Mouse (Mus musculus) layer of hippocampus, postnatal 10 days (tissue): ENCODE data around the gene Slc30a1. TPM values are rescaled to one million over a fixed set of nuclear protein-coding genes. Genes with fewer than 3 reads are reported as not detected.

Experiments used
- DNase-seq, 2 experiments: peaks; one replicate each; pipeline ENCODE4 v3.0.0; 2021; ENCODE audit warnings: low spot score in 2 of 2
- total RNA-seq, 2 experiments: library from RNA; stranded (reverse); gene quantifications; 2 replicates each; pipeline ENCODE4 v1.2.3; 2021

Gene Slc30a1
- total RNA-seq, 2 experiments from 2014 or later: 27.5 to 36.4 TPM

DNA sequence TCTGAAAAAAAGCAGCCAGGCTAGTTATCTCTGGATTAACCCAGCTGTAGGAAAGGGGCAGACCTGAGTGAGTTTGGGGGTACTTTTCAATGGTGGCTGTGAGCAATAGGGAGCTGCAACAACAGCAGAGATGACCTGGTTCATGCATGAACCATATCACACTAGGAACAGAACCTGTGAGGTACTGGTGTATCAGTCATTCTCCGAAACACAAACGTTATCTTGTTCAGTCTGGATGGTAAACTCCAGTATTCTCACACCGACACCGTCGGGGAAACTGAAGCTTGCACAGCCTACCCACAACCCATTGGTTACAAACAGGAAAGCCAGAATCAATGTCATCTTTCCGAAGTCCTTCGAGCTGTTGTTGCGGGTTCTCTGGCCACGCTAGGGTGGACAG, 11.7 kb upstream of the Slc30a1 start:
- no peak for DNase-seq

GRCm38 (mm10) chr1:191896806-191897552, 9.6 kb upstream of the Slc30a1 start:
- DNase-seq: no peak

GRCm38 (mm10) chr1:191905637-191906533, 682 bp upstream of the Slc30a1 start:
- peak; percentile 26 to 29 for DNase-seq

DNA sequence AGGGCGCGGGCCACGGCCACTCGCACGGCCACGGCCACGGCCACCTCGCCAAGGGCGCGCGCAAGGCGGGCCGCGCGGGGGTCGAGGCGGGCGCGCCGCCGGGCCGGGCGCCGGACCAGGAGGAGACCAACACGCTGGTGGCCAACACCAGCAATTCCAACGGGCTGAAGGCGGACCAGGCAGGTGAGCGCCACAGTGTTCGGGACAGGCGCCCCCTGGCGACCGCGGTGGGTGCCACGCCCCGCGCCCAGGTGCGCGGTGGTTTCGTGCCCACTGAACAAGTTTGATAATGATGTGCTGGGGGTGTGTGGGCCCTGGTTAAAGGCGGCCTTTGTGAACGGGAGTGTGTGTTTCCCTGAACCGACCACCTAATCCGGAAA, 854 bp downstream of the Slc30a1 start:
- peak; percentile 70 to 86 for DNase-seq

- no peak for DNase-seq
These were observed 2.3 kb downstream of the Slc30a1 start for GRCm38 (mm10) chr1:191908906-191909305.

DNA sequence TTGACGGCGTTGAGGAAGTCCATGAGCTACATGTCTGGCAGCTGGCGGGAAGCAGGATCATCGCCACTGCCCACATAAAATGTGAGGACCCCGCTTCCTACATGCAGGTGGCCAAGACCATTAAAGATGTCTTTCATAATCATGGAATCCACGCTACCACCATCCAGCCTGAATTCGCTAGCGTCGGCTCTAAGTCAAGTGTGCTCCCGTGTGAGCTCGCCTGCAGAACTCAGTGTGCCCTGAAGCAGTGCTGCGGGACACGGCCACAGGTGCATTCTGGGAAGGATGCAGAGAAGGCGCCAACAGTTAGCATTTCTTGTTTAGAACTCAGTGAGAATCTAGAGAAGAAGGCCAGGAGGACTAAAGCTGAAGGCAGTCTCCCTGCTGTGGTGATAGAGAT, 2.7 kb downstream of the Slc30a1 start:
- no peak for DNase-seq

- no peak for DNase-seq
These were observed 4.1 kb downstream of the Slc30a1 start for GRCm38 (mm10) chr1:191910646-191911045.

- DNase-seq: no peak
These were observed 4.6 kb downstream of the Slc30a1 start for GRCm38 (mm10) chr1:191911067-191911668.

GRCm38 (mm10) chr1:191914647-191915046, 8.1 kb downstream of the Slc30a1 start:
- DNase-seq: no peak

DNA sequence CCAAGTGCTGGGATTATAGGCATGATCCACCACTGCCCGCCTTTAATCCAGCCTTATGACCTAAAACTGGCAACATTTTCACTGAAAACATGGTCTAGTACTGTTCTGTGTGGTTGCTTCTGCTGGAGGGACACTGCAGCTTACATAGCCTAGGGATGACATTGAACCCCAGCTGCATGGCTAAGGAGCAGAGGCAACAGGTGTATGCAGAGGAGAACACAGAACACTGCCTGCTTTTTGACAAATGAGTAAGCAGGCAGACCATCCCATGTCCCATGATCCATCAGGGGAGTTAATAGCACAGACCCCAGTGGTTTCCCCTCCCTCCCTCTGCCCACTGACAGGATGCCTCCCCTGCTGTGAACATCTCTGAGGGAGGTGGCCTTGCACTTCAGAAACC, 9.0 kb downstream of the Slc30a1 start:
- no peak for DNase-seq

- DNase-seq: no peak
These were observed 10.3 kb downstream of the Slc30a1 start for GRCm38 (mm10) chr1:191916876-191917275.

DNA sequence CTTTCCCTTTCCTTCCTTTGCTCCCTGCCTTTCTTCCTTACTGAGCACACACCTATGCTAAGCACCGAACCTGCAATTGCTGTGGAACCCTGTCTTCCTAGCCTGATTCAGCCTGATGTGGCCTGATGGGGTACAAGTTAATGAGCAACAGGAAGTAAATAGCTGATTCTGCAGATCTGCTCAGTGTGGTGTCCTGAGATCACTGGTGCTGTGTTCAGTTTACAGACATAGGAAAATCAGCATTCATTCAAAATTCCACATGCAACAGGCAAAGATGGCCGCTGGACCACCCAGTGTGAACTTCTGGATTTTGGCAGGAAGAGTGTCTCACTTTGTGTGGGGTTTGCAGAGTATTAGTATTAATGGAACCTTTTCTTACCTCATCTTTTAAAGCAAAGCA, 12.8 kb downstream of the Slc30a1 start:
- DNase-seq: no peak

GRCm38 (mm10) chr1:191921701-191922100, 15.1 kb downstream of the Slc30a1 start:
- DNase-seq: no peak

DNA sequence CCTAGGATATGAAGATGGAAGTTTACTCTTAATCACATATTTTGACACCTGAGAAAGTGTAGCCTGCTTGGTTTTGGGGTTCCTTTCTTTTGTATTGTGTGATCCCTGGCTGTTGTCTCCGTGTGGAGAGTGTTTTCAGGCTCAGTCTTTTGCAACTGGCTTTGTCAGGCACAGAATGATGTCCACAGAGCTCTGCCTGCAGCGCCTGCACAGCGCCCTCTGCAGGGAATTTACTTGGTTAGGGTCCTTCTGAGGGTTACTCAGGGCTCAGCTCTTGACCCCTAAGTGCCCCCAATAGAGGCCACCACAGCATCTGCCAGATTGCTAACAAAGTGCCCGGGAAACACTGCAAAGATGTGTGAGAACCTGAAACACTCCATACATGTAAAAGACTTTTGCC, 18.9 kb downstream of the Slc30a1 start:
- no peak for DNase-seq

DNA sequence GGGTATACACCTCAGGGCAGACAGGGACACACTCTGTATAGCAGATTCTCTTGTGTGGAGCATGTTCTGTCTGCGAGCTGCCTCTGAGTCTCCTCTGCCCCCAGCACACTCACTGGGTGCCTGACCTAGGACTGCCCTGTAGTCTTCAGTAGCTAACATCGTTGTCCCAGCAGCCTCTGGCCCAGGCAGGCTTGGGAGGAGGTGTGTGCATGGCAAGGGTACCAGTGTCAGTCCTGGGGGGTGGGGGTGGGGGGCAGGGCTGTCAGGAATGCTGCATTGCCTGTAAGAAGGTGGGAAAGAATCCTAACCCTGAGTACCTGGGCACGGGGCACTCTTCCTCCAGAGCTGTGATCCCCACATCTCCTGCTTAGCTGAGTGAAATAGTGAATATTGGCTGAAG, 20.1 kb downstream of the Slc30a1 start:
- no peak for DNase-seq

- no peak for DNase-seq
These were observed 21.8 kb downstream of the Slc30a1 start for GRCm38 (mm10) chr1:191928345-191928744.

DNA sequence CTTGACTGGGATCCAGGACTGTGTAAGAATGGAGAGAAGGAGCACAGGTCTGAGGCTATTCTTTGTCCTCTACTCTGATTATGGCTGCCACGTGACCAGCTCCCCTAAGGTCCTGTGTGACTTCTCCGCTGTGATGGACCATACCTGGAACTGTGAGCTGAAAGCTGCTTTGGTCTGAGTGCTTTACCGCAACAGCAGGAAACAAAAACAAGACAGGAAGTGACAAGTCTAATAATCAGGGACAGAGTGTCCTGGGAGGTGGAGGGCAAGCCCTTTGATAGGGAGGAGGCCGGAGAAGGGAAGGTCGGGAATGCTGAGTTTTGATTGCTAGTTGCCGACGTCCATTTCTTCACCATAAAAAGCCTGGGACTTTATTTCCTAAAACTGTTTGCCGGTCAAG, 22.5 kb downstream of the Slc30a1 start:
- no peak for DNase-seq

GRCm38 (mm10) chr1:191929897-191930524, 23.4 kb downstream of the Slc30a1 start:
- no peak for DNase-seq

GRCm38 (mm10) chr1:191930525-191931105, 24.0 kb downstream of the Slc30a1 start:
- no peak for DNase-seq

GRCm38 (mm10) chr1:191932286-191932985, 25.9 kb downstream of the Slc30a1 start:
- DNase-seq: no peak
